Mouse (Mus musculus): ENCODE data around the gene Tm4sf20. TPM values are rescaled to one million over a fixed set of nuclear protein-coding genes. Genes with fewer than 3 reads are reported as not detected.
A peak's percentile ranks its signal among the peaks of the same experiment; 100 is the strongest.

The Tm4sf20 gene
- polyA plus RNA-seq, 1 experiment from 2014 or later = not detected

GRCm38 (mm10) chr1:82738066-82738465, 30.2 kb downstream of the Tm4sf20 start:
- ATAC-seq (ENCODE audit: insufficient number of reproducible peaks, insufficient read depth, low FRiP score, low TSS enrichment) = no peak
- no peaks in the 10 kb centered on the region for H3K9me3 ChIP-seq
- H3K4me3 ChIP-seq = no peak overlapping the region
- H3K27ac ChIP-seq = no peak overlapping the region
- no peaks in the 10 kb centered on the region for H3K4me1 ChIP-seq
- H3K27me3 ChIP-seq = no peaks in the 10 kb centered on the region
- peaks cover 50% of the 10 kb centered on the region for H3K36me3 ChIP-seq
- H3K4me2 ChIP-seq (replicated peaks) = no peak overlapping the region
- H3K9ac ChIP-seq = no peak overlapping the region
- 92% methylated on average over 1 of the region's 1 CpGs for WGBS

GRCm38 (mm10) chr1:82733357-82733756, 34.9 kb downstream of the Tm4sf20 start:
- Histone ChIP-seq H3K4me2 (replicated peaks) (no peak overlapping the region), H3K36me3 (peaks cover 69% of the 10 kb centered on the region), H3K27ac (no peak overlapping the region), H3K9me3 (no peaks in the 10 kb centered on the region), H3K27me3 (no peaks in the 10 kb centered on the region), H3K9ac (no peak overlapping the region), H3K4me1 (no peaks in the 10 kb centered on the region), H3K4me3 (no peak overlapping the region)
- 93% methylated on average over 1 of the region's 1 CpGs for WGBS
- no peak for ATAC-seq (ENCODE audit: insufficient number of reproducible peaks, insufficient read depth, low FRiP score, low TSS enrichment)

GRCm38 (mm10) chr1:82726482-82726881, 41.8 kb downstream of the Tm4sf20 start:
- peaks cover 8% of the 10 kb centered on the region for H3K4me1 ChIP-seq
- peaks cover 4% of the 10 kb centered on the region; the same call in 1 of the 2 replicates for H3K27me3 ChIP-seq
- peaks cover 18% of the 10 kb centered on the region for H3K36me3 ChIP-seq
- H3K9me3 ChIP-seq = no peaks in the 10 kb centered on the region
- no peak overlapping the region for H3K4me3 ChIP-seq
- no peak overlapping the region for H3K9ac ChIP-seq
- WGBS = 91% methylated on average over 5 of the region's 5 CpGs
- H3K27ac ChIP-seq = no peak overlapping the region
- no peak for ATAC-seq (ENCODE audit: insufficient number of reproducible peaks, insufficient read depth, low FRiP score, low TSS enrichment)
- no peak overlapping the region for H3K4me2 ChIP-seq (replicated peaks)

- peak overlapping the region; percentile 89 for H3K4me3 ChIP-seq
- no peaks in the 10 kb centered on the region for H3K9me3 ChIP-seq
- ATAC-seq (ENCODE audit: insufficient number of reproducible peaks, insufficient read depth, low FRiP score, low TSS enrichment) = no peak
- peaks cover 12% of the 10 kb centered on the region for H3K36me3 ChIP-seq
- H3K9ac ChIP-seq = peak overlapping the region; percentile 96; the same call in 1 of the 2 replicates
- H3K4me1 ChIP-seq = peaks cover 8% of the 10 kb centered on the region
- H3K4me2 ChIP-seq (replicated peaks) = peak overlapping the region; percentile 88
- no peak overlapping the region for H3K27ac ChIP-seq
- WGBS = 50% methylated on average over 4 of the region's 4 CpGs
- H3K27me3 ChIP-seq = peaks cover 4% of the 10 kb centered on the region; the same call in 1 of the 2 replicates
Observed at GRCm38 (mm10) chr1:82725875-82726185, 42.4 kb downstream of the Tm4sf20 start.

GRCm38 (mm10) chr1:82725026-82725874, 43.0 kb downstream of the Tm4sf20 start:
- peaks cover 8% of the 10 kb centered on the region for H3K36me3 ChIP-seq
- peak overlapping the region; percentile 96 for H3K9ac ChIP-seq
- peak; percentile 97 for ATAC-seq (ENCODE audit: insufficient number of reproducible peaks, insufficient read depth, low FRiP score, low TSS enrichment)
- peak overlapping the region; percentile 67 for H3K27ac ChIP-seq
- peaks cover 4% of the 10 kb centered on the region; the same call in 1 of the 2 replicates for H3K27me3 ChIP-seq
- H3K4me2 ChIP-seq (replicated peaks) = peak overlapping the region; percentile 88
- H3K9me3 ChIP-seq = no peaks in the 10 kb centered on the region
- H3K4me1 ChIP-seq = peaks cover 8% of the 10 kb centered on the region
- peak overlapping the region; percentile 89 for H3K4me3 ChIP-seq
- 1% methylated on average over 37 of the region's 37 CpGs for WGBS

DNA sequence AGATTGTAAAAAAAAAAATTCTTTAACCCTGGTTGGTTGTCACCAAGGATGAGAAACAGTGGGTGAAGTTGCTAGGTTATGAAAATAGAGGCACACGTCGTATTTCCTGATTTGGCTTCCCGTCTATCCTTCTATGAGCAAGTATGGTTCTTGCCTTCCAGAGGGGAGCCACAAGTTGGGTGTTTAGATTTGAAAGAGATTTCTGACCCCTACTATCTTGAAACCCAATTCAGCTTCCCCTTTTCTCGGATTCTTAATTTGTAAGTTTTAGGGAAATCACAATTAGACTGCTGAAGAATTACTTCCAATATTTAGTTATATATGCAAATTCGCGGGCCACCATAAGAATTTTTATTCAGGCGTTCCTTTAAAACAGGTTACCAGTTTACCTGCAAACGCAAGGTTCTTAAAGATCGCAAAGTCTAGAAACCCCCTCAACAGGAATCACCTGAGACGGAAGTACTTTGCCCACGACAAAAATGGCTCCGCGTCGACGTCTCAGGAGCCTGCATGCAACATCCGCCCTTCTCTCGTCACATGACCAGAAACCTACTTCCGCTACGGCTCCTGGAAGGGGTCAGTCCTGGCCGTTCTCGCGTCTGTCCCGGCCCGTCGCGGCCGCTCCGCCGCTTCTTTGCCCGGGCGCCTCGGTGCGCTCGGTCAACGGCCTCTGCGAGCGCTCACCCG, 43.8 kb downstream of the Tm4sf20 start, which contains the start of gene Mff:
Mff (plus strand) TSS at position 552 of the 687 bp plus-strand sequence.
- peak; percentile 98 for ATAC-seq (ENCODE audit: insufficient number of reproducible peaks, insufficient read depth, low FRiP score, low TSS enrichment)
- Histone ChIP-seq H3K27ac (peak within 1 kb of the TSS; percentile 67), H3K9me3 (no peaks in the 10 kb centered on the region), H3K4me2 (replicated peaks) (peak within 1 kb of the TSS; percentile 88), H3K9ac (peak within 1 kb of the TSS; percentile 96), H3K27me3 (peaks cover 4% of the 10 kb centered on the region; the same call in 1 of the 2 replicates), H3K36me3 (peaks cover 1% of the 10 kb centered on the region), H3K4me1 (peaks cover 8% of the 10 kb centered on the region), H3K4me3 (peak within 1 kb of the TSS; percentile 89)
- 11% methylated on average over 38 of the region's 38 CpGs for WGBS

GRCm38 (mm10) chr1:82717816-82718512, 50.3 kb downstream of the Tm4sf20 start:
- H3K36me3 ChIP-seq = no peaks in the 10 kb centered on the region
- no peak overlapping the region for H3K27ac ChIP-seq
- WGBS = 79% methylated on average over 9 of the region's 9 CpGs
- H3K9ac ChIP-seq = no peak overlapping the region
- no peaks in the 10 kb centered on the region for H3K4me1 ChIP-seq
- peaks cover 3% of the 10 kb centered on the region; the same call in 1 of the 2 replicates for H3K27me3 ChIP-seq
- ATAC-seq (ENCODE audit: insufficient number of reproducible peaks, insufficient read depth, low FRiP score, low TSS enrichment) = no peak
- no peak overlapping the region for H3K4me3 ChIP-seq
- H3K9me3 ChIP-seq = no peaks in the 10 kb centered on the region
- H3K4me2 ChIP-seq (replicated peaks) = no peak overlapping the region

Other genes with a start within 250 kb of the Tm4sf20 start
- gene Col4a4, start 181.6 kb downstream of the Tm4sf20 start, polyA plus RNA-seq (2016; fragmentation: Nextera tagmentation; extraction: Ambion mirVana) = 0.14 and 0.19 TPM in 2 replicates
- gene Col4a3, start 181.5 kb downstream of the Tm4sf20 start, polyA plus RNA-seq (2016; fragmentation: Nextera tagmentation; extraction: Ambion mirVana) = 0.12 and 0.14 TPM in 2 replicates
- gene Mff, start 43.6 kb downstream of the Tm4sf20 start, polyA plus RNA-seq (2016; fragmentation: Nextera tagmentation; extraction: Ambion mirVana) = 213 and 218 TPM in 2 replicates
- gene Gm47791, start 2.8 kb upstream of the Tm4sf20 start, polyA plus RNA-seq (2016; fragmentation: Nextera tagmentation; extraction: Ambion mirVana) = not detected in 2 replicates
- gene Agfg1, start 71.0 kb upstream of the Tm4sf20 start, polyA plus RNA-seq (2016; fragmentation: Nextera tagmentation; extraction: Ambion mirVana) = 38.9 and 39.5 TPM in 2 replicates
- 0.39 TPM in 1 of 2 replicates, not detected in the other for gene A030005L19Rik, start 144.9 kb upstream of the Tm4sf20 start, polyA plus RNA-seq (2016; fragmentation: Nextera tagmentation; extraction: Ambion mirVana)
- gene A030014E15Rik, start 156.5 kb upstream of the Tm4sf20 start, polyA plus RNA-seq (2016; fragmentation: Nextera tagmentation; extraction: Ambion mirVana) = not detected in 2 replicates
- not detected in 2 replicates for gene Gm6217, start 162.9 kb upstream of the Tm4sf20 start, polyA plus RNA-seq (2016; fragmentation: Nextera tagmentation; extraction: Ambion mirVana)
- gene A030003K21Rik, start 174.9 kb upstream of the Tm4sf20 start, polyA plus RNA-seq (2016; fragmentation: Nextera tagmentation; extraction: Ambion mirVana) = not detected in 2 replicates
- not detected in 2 replicates for gene Gm7544, start 187.6 kb upstream of the Tm4sf20 start, polyA plus RNA-seq (2016; fragmentation: Nextera tagmentation; extraction: Ambion mirVana)
- not detected in 2 replicates for gene Gm47955, start 191.8 kb upstream of the Tm4sf20 start, polyA plus RNA-seq (2016; fragmentation: Nextera tagmentation; extraction: Ambion mirVana)
- not detected in 2 replicates for gene Gm47959, start 232.1 kb upstream of the Tm4sf20 start, polyA plus RNA-seq (2016; fragmentation: Nextera tagmentation; extraction: Ambion mirVana)

Measured in embryonic facial prominence, embryonic 12.5 days (tissue).